Mouse (Mus musculus) liver, adult 2 months (tissue): ENCODE data around the gene Atp6ap1.

Source experiments
- CTCF ChIP-seq: fragments of 200-500 bp; IDR thresholded peaks from 2 replicates; pipeline ENCODE4 v1.5.1; 2011; ENCODE audit warnings: low read depth, low read length, control low read depth
- POLR2A ChIP-seq: fragments of 200-500 bp; IDR thresholded peaks from 2 replicates; pipeline ENCODE4 v1.6.1; 2011; ENCODE audit warnings: low read length, control low read depth; ENCODE audit not compliant: insufficient read depth; ENCODE audit errors: extremely low read depth

DNA sequence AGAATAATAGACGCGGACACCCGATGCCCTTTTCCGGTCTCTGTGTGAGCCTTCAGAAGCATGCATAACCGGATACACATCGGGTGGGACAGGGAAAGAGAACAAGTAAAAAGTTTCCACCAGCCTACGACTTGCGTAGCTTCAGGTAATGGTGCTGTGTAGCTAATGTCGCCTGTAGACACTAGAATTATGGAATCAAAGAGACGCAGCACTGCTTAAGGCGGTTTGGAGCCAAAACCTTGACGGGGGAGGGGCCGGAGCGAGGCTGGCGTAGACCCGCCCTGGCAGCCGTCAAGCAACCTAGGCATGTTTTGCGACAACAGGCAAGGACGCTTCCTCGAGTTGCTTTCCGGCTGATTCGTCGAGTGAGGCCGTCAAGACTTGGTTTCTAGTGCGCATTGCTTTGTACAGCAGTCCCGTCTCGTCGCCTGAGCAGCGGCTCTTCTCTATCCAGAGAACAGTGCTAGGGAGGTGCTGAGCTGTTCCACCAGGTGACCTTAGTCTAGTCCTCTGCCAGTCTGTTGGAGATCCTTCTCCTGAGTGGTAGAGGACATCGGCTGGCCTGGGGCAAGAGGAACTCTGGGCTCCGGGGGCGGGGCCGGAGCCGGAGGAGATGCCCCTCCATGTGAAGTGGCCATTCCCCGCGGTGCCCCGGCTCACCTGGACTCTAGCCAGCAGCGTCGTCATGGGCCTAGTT, 14.4 kb upstream of the Atp6ap1 start:
- peak; percentile 51; the same call in 1 of the 2 replicates for TF ChIP-seq POLR2A
- TF ChIP-seq CTCF, result no peak
